Mouse (Mus musculus) kidney, adult 18-20 months (tissue): ENCODE results near the gene Gmeb1.

Source experiments
- DNase-seq: peaks from one replicate; pipeline ENCODE4 v3.0.0; 2021

Gene Gmeb1

GRCm38 (mm10) chr4:132216602-132217001, 44.8 kb downstream of the Gmeb1 start:
- DNase-seq = no peak

GRCm38 (mm10) chr4:132214847-132215246, 46.6 kb downstream of the Gmeb1 start:
- DNase-seq = no peak

- peak; percentile 98 for DNase-seq
Observed at GRCm38 (mm10) chr4:132211953-132212734, 49.3 kb downstream of the Gmeb1 start, which contains the start of gene Ythdf2. Ythdf2 (minus strand) TSS chr4:132212303.

GRCm38 (mm10) chr4:132211091-132211942, 50.1 kb downstream of the Gmeb1 start:
- DNase-seq = peak; percentile 21

- DNase-seq = no peak
Observed at GRCm38 (mm10) chr4:132210325-132210724, 51.1 kb downstream of the Gmeb1 start.

- DNase-seq = no peak
Observed at GRCm38 (mm10) chr4:132209299-132209698, 52.1 kb downstream of the Gmeb1 start.

- DNase-seq = no peak
Observed at GRCm38 (mm10) chr4:132207280-132207679, 54.1 kb downstream of the Gmeb1 start.

- no peak for DNase-seq
Observed at GRCm38 (mm10) chr4:132198771-132199170, 62.6 kb downstream of the Gmeb1 start.

- peak; percentile 55 for DNase-seq
Observed at GRCm38 (mm10) chr4:132198285-132198712, 63.1 kb downstream of the Gmeb1 start.

- peak; percentile 41 for DNase-seq
Observed at GRCm38 (mm10) chr4:132194975-132195374, 66.4 kb downstream of the Gmeb1 start.

GRCm38 (mm10) chr4:132194373-132194772, 67.0 kb downstream of the Gmeb1 start:
- no peak for DNase-seq

GRCm38 (mm10) chr4:132187826-132188401, 73.5 kb downstream of the Gmeb1 start:
- no peak for DNase-seq

- no peak for DNase-seq
Observed at GRCm38 (mm10) chr4:132183162-132183561, 78.2 kb downstream of the Gmeb1 start.

GRCm38 (mm10) chr4:132181721-132182658, 79.4 kb downstream of the Gmeb1 start:
- DNase-seq = peak; percentile 46

- peak; percentile 43 for DNase-seq
Observed at GRCm38 (mm10) chr4:132180710-132181109, 80.7 kb downstream of the Gmeb1 start.

GRCm38 (mm10) chr4:132178630-132179059, 82.8 kb downstream of the Gmeb1 start:
- peak; percentile 49 for DNase-seq

- no peak for DNase-seq
Observed at GRCm38 (mm10) chr4:132176474-132176873, 84.9 kb downstream of the Gmeb1 start.
